Mouse (Mus musculus) frontal cortex, postnatal 36 days (tissue): Measurements from ENCODE around the gene Igsf9.

ENCODE experiments used
- DNase-seq, 2 experiments: peaks; one replicate each; pipeline ENCODE4 v3.0.0; 2022; ENCODE audit warnings: low spot score in 2 of 2

Gene Igsf9

GRCm38 (mm10) chr1:172468301-172468877 is 13.2 kb upstream of the Igsf9 start:
- DNase-seq: no peak

GRCm38 (mm10) chr1:172469373-172469772 is 12.2 kb upstream of the Igsf9 start:
- no peak for DNase-seq

- DNase-seq: no peak
These were observed 11.7 kb upstream of the Igsf9 start for GRCm38 (mm10) chr1:172469810-172470448.

DNA sequence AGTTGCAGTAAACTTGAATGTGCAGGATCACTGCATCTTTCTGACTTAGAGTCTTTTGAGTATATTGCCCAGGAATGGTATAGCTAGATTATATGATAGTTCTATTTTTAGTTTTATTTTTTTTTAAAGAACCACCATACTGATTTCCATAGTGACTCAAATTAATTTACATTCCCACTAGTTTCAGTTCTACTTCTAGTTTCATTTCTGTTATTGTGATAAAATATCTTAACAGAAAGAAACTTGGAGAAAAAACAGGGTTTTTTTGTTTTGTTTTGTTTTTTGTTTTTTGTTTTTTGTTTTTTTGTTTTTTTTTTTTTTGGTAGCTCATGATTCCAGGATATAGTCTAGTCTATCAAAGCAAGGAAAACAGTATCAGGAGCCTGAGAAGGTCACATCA is 8.7 kb upstream of the Igsf9 start:
- no peak for DNase-seq

- no peak for DNase-seq
These were observed 7.4 kb upstream of the Igsf9 start for GRCm38 (mm10) chr1:172474196-172474595.

GRCm38 (mm10) chr1:172475054-172475741 is 6.4 kb upstream of the Igsf9 start, which contains the start of gene Slamf9:
Gene Slamf9 (plus strand): TSS chr1:172475358.
- DNase-seq: no peak

DNA sequence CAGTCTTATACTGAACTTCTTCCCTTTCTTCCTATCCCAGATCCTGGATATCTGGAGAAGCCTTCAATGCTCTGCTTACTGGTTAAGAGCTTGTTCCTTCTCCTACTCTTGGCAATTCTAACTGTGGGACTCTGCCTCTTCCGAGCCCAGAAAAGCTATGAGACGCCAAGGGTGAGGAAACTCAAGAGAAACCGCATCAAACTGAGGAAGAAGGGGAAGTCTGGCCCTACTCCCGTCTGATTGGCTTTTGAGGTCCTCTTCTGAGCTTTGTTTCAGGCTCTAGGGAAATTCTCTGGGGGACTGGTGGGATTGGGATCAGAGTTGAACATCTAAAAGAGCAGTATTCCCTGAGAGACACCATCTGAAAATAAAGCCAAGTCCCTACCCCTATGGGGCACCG is 3.6 kb upstream of the Igsf9 start:
- DNase-seq: no peak

- DNase-seq: no peak
These were observed 1.2 kb upstream of the Igsf9 start for GRCm38 (mm10) chr1:172480376-172480775.

DNA sequence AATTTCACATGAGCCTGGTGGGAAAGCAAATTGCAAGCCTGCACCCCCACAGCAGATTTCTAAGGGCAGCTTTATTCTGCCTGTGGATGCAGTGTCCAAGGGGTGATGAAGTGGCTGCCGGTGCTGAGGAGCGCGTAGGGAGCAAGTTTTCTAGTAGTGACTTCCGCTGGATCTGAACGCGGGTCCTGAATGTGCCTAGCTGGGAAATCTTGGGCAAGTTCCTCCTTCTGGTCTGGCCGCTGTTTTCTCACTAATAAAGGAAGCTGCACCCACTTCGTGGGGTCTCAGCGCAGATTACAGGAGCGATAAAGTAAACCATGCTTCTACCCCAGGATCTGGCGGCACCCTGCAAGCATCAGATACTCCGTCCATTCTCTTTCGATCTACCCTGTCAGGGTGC is 477 bp upstream of the Igsf9 start:
- no peak for DNase-seq

DNA sequence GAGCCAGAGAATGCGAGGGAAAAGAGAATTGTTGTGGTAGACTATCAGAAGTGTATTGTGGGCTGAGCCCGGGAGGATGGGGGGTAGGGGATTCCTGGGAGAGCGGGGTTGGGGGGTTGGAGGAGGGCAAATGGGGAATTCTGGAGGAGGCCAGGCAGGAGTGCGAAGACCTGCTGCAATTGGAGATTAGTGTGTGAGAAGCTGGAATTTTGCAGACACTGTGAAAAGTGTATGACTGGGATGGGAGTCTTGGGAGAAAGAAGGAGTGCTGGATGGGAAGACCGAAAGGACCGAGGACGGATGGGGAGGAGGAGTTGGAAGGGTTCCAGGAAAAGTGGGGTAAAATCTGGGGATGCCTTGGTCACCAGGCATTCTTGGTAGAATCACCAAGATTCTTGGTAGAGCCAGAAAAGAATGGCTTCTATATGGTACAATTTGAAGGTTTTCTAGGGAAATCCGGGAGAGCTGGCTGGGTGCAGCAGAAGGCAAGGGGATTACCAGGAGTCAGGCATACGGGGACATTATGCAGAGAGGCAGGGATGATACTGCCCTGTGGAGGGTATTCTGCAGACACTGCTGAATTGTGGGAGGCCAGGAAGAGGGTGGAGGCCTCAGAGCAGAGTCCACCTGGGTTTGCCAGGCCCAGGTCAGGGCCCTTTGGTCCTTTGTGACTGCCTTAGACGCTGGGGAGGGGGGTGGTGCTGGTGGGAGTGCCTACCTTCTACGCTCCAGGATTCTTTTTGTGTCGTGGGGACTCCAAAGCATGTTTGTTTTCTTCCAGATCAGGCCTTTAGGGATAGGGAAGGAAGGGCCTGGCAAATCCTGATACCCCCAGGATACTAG is 1.2 kb downstream of the Igsf9 start:
- no peak for DNase-seq

DNA sequence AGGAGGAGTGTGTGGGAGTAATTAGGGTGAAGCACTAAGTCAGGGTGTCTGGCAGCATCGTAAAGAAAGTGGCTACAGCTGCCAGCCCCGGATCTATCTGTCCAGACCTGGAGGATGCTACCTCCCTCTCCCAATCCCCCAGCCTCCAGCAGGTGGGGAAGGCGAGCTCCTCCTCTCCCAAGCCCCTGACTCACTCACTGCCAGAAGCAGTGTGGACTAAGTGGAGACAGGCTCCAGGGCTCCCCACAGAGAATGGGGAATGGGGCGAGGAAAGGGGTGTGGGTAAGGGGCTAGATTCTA is 1.7 kb downstream of the Igsf9 start:
- DNase-seq: no peak

DNA sequence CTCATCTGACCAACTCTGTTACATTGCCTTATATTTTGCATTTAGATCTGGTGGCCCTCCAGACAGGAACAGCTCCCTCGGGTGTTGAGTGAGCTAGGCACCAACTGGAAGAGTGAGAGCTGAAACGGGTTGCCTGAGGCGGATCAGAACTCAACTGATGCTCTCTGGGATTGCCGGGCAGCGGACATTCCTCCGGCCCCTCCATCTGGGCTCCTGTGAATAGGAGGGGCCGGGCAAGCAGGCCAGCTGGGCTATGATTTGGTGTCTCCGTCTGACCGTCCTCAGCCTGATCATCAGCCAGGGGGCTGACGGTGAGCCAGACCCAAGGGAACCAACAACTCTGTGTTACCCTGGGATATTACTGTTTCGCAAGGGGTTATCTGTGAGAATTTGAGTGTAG is 2.6 kb downstream of the Igsf9 start:
- DNase-seq: no peak

DNA sequence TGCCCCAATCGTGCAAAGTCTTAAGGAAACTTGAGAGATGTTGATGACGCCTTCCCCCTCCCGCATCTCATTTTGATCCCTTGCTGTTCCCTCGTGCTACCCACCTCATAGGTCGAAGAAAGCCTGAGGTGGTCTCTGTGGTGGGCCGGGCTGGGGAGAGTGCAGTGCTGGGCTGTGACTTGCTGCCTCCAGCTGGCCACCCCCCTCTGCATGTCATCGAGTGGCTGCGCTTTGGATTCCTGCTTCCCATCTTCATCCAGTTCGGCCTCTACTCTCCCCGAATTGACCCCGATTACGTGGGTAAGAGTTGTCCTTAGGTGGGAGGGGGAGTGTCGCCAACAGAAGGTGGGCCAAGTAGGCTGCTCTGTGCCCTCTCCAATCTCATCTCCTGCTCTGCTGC is 3.1 kb downstream of the Igsf9 start:
- DNase-seq: no peak

- no peak for DNase-seq
These were observed 4.2 kb downstream of the Igsf9 start for GRCm38 (mm10) chr1:172485821-172486220.

- DNase-seq: no peak
These were observed 4.6 kb downstream of the Igsf9 start for GRCm38 (mm10) chr1:172486236-172486635.

GRCm38 (mm10) chr1:172486651-172487050 is 5.1 kb downstream of the Igsf9 start:
- DNase-seq: no peak

DNA sequence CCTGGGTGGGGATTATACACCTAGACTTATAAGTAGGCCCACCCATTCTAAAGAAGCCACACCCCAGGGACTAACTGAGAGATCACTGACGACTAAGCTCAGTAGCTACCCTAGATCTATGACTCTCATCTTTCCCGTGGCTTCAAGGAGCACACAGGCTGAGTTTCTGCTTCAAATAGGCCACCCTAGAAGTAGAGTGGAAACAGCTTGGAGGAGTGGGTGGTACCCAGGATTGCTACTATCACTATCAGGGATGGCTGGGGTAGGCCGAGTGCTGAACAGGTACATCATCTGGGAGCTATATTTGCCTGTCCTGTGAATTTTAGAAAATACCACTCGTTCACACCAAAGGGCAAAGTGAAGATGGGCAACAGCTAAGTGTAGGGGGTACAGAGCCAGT is 6.3 kb downstream of the Igsf9 start:
- no peak for DNase-seq

DNA sequence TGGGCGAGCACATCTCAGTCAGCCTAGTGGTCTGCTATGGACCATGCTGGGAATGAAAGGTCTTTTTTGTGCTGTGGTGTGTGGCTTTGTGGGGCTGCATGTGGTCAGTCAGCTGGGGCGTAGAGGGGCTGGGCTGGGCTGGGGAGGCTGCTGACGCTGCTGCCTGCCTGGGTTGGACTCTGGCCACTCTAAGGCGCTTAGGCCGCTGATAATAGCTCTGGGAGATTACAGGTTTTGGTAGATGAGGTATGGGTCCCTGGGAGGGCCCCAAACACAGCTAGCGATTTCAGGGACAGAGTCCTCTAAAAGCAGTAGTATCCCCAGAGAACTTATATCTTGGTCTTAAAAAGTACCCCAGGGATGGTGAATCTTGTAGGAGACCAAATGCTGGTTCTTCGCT is 7.2 kb downstream of the Igsf9 start:
- no peak for DNase-seq

GRCm38 (mm10) chr1:172489585-172490250 is 8.1 kb downstream of the Igsf9 start:
- DNase-seq: no peak

DNA sequence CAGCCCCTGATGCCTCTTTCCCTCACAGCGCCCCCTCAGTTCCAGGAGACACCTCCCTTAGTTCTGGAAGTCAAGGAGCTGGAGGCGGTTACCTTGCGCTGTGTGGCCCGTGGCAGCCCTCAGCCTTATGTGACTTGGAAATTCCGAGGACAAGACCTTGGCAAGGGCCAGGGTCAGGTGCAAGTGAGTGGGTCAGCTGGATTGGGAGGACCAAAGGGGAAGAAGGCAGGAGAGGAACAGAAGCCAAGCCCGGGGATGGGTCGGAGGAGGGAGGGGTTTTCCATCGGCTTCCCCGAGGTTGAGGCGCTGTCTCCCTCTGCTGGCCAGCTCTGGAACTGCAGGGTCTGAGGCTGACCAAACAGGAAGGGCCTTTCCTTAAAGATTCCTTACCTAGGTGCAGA is 8.7 kb downstream of the Igsf9 start:
- DNase-seq: peak; percentile 89 to 93

GRCm38 (mm10) chr1:172492047-172492446 is 10.5 kb downstream of the Igsf9 start:
- DNase-seq: no peak

DNA sequence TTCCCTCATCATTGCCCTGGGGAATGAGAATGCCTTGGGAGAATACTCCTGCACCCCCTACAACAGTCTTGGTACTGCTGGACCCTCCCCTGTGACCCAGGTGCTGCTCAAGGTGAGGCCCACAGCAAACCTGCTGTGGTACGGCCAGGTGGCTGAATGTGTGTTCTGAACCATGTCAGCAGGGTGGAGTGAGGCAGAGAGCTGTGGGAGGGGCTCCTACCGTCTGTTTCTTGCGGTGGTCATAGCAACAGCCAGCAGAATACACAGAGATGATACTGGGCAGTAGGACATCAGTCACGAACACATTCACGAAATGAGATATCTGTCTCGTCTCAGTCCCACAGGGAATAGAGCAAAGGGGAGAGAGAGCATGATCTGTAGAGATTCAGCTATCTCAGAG is 11.9 kb downstream of the Igsf9 start:
- no peak for DNase-seq
